Mouse (Mus musculus): ENCODE data around the gene Hspg2. TPM values are rescaled to one million over a fixed set of nuclear protein-coding genes. Genes with fewer than 3 reads are reported as not detected.

Hspg2 gene
- polyA plus RNA-seq, 1 experiment from 2014 or later = 3.2 TPM

DNA sequence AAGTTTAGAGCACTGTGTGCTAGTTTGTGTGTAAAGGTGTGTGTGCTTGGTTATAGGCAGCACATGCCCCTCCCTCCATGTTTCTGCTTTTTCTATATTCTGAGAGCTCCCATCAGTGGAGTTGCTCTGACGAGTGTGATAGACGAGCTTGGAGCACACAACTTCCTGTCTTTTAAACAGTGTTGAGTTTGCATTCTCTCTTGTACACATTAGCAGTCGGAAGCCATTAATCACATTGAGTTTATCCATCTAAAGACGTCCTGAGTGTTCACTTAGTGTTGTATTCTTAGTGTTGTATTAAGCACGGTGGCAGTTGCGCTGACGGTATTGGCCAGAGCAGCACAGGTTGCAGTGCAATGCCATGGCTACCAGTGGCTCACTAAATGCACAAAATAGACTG lies 140.7 kb downstream of the Hspg2 start:
- whole genome bisulfite sequencing (ENCODE audit: insufficient replicate concordance) = 43% methylated on average over 7 of the region's 7 CpGs
- no peak for ATAC-seq (ENCODE audit: low read depth)
- no peak overlapping the region for H3K4me2 ChIP-seq
- no peaks in the 10 kb centered on the region for H3K27me3 ChIP-seq
- 0 out of 2 replicates have a peak overlapping the region, but pooled peaks have one; percentile 21 for H3K27ac ChIP-seq
- no peak overlapping the region for H3K9ac ChIP-seq
- peaks cover 98% of the 10 kb centered on the region for H3K36me3 ChIP-seq
- no peaks in the 10 kb centered on the region for H3K9me3 ChIP-seq (replicated peaks)
- H3K4me1 ChIP-seq (replicated peaks) = peaks cover 23% of the 10 kb centered on the region
- no peak for DNase-seq
- H3K4me3 ChIP-seq (replicated peaks) = no peak overlapping the region

DNA sequence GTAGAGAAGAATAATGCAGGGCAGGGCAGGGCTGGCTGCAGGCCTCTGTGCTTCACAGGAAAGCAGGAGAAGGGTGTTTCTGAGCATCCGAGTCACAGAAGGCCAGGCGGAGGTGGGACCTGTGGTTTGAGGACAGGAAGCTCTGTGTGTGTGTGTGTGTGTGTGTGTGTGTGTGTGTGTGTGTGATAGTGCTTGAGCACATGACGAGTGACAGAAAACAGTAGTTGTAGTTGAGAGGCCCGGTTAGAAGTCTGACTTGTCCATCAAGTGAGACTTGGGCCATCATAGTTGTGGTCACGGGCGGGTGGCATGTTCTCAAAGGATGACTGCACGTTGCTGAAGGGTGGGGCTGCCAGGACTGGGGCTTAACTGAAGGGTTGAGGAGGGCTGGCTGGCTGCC lies 141.1 kb downstream of the Hspg2 start:
- Histone ChIP-seq H3K4me2 (no peak overlapping the region), H3K9me3 (replicated peaks) (no peaks in the 10 kb centered on the region), H3K9ac (no peak overlapping the region), H3K27ac (peak overlapping the region; percentile 21; the same call in 1 of the 2 replicates), H3K4me1 (replicated peaks) (peaks cover 22% of the 10 kb centered on the region), H3K27me3 (no peaks in the 10 kb centered on the region), H3K36me3 (peaks cover 98% of the 10 kb centered on the region), H3K4me3 (replicated peaks) (no peak overlapping the region)
- 24% methylated on average over 7 of the region's 7 CpGs for WGBS (ENCODE audit: insufficient replicate concordance)
- DNase-seq (peak; percentile 27), ATAC-seq (ENCODE audit: low read depth) (peak; percentile 69)

DNA sequence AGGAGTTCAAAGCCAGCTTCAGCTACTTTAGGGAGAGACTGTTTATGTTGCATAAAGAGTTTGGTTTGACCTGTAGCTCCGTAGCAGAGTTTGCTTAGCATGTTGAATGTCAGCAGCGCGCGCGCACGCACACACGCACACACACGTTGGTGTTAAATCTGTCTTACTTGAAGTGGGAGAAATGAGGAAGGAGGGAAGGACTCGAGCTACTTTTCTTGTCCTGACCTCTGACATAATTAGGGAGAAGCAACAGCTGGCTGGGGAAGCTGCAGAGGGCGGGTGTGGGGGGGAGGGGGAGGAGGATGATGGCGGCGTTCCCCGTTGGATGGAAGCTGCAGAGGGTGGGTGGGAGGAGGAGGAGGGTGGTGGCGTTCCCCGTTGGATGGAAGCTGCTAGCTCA lies 141.7 kb downstream of the Hspg2 start:
- DNase-seq = no peak
- ATAC-seq (ENCODE audit: low read depth) = no peak
- H3K4me1 ChIP-seq (replicated peaks) = peaks cover 22% of the 10 kb centered on the region
- H3K27ac ChIP-seq = peak overlapping the region; percentile 21; the same call in 1 of the 2 replicates
- H3K36me3 ChIP-seq = peaks cover 96% of the 10 kb centered on the region
- no peaks in the 10 kb centered on the region for H3K9me3 ChIP-seq (replicated peaks)
- H3K4me2 ChIP-seq = no peak overlapping the region
- H3K9ac ChIP-seq = no peak overlapping the region
- no peak overlapping the region for H3K4me3 ChIP-seq (replicated peaks)
- 50% methylated on average over 15 of the region's 15 CpGs for WGBS (ENCODE audit: insufficient replicate concordance)
- H3K27me3 ChIP-seq = no peaks in the 10 kb centered on the region

Small RNAs within 50 kb of the gene (microRNA-seq; reads per million reads assigned to microRNA genes)
- 2.1 reads per million for gene Mir7018

Other genes starting within 250 kb of the Hspg2 start
- gene Wnt4, start 191.3 kb upstream of the Hspg2 start, polyA plus RNA-seq (2015; fragmentation: Nextera tagmentation; extraction: Ambion mirVana) = 0.12 and 0.22 TPM in 2 replicates
- 284 and 331 TPM in 2 replicates for gene Cdc42, start 111.0 kb upstream of the Hspg2 start, polyA plus RNA-seq (2015; fragmentation: Nextera tagmentation; extraction: Ambion mirVana)
- not detected in 2 replicates for gene Cela3a, start 59.0 kb upstream of the Hspg2 start, polyA plus RNA-seq (2015; fragmentation: Nextera tagmentation; extraction: Ambion mirVana)
- 0.17 TPM in 1 of 2 replicates, not detected in the other for gene Cela3b, start 38.2 kb upstream of the Hspg2 start, polyA plus RNA-seq (2015; fragmentation: Nextera tagmentation; extraction: Ambion mirVana)
- gene 1700013G24Rik, start 15.5 kb upstream of the Hspg2 start, polyA plus RNA-seq (2015; fragmentation: Nextera tagmentation; extraction: Ambion mirVana) = not detected in 2 replicates
- gene Ldlrad2, start 105.8 kb downstream of the Hspg2 start, polyA plus RNA-seq (2015; fragmentation: Nextera tagmentation; extraction: Ambion mirVana) = not detected in 2 replicates
- gene Usp48, start 125.0 kb downstream of the Hspg2 start, polyA plus RNA-seq (2015; fragmentation: Nextera tagmentation; extraction: Ambion mirVana) = 36.0 and 44.6 TPM in 2 replicates
- 1.2 and 1.4 TPM in 2 replicates for gene Rap1gap, start 196.0 kb downstream of the Hspg2 start, polyA plus RNA-seq (2015; fragmentation: Nextera tagmentation; extraction: Ambion mirVana)

Data from liver, embryonic 13.5 days (tissue).